Mouse (Mus musculus) ES-E14 (cell line): ENCODE measurements at regions not wholly inside any gene's neighbourhood (a gene's known extent, or its start where the extent isn't known, plus 50 kb on each side); places are given as distances from the start of the nearest gene placed in this dataset.

Experiments
- DNase-seq: peaks from one replicate; pipeline ENCODE4 v3.0.0-alpha.2; 2013; ENCODE audit warnings: low read depth, low spot score
- H3K27ac ChIP-seq: 2 replicates; pipeline ENCODE4 v1.5.1; 2012; ENCODE audit warnings: low read depth, mild to moderate bottlenecking, low read length, moderate library complexity, mixed read lengths; ENCODE audit not compliant: poor library complexity, insufficient read depth, severe bottlenecking
- H3K36me3 ChIP-seq: 2 replicates; pipeline ENCODE4 v1.6.1; 2012; ENCODE audit warnings: mild to moderate bottlenecking, low read length, moderate library complexity, mixed read lengths; ENCODE audit not compliant: control insufficient read depth, poor library complexity, insufficient read depth, severe bottlenecking
- H3K4me1 ChIP-seq, 2 experiments: fragments of 150-350 bp in 1 of 2; sonication (generic) in 1 of 2; 2 replicates each; pipeline ENCODE4 v1.6.1; 2012; ENCODE audit warnings: low read length in 2 of 2, mild to moderate bottlenecking in 1 of 2, mixed read lengths in 1 of 2; ENCODE audit not compliant: control insufficient read depth in 2 of 2, insufficient read depth in 2 of 2, poor library complexity in 1 of 2
- H3K4me3 ChIP-seq, 2 experiments: fragments of 150-350 bp in 1 of 2; sonication (generic) in 1 of 2; 2 replicates each; pipeline ENCODE4 v1.5.1; 2012; ENCODE audit warnings: low read length in 2 of 2, low read depth in 1 of 2, mild to moderate bottlenecking in 1 of 2, mixed read lengths in 1 of 2; ENCODE audit not compliant: insufficient read depth in 1 of 2, poor library complexity in 1 of 2, severe bottlenecking in 1 of 2
- H3K9ac ChIP-seq: 2 replicates; pipeline ENCODE4 v1.6.1; 2012; ENCODE audit warnings: low read depth, mild to moderate bottlenecking, low read length, mixed read lengths; ENCODE audit not compliant: poor library complexity, insufficient read depth, severe bottlenecking
- H3K9me3 ChIP-seq: fragments of 150-350 bp; sonication (generic); 2 replicates; pipeline ENCODE4 v1.6.1; 2012; ENCODE audit warnings: low read depth, mild to moderate bottlenecking, low read length; ENCODE audit not compliant: control insufficient read depth, insufficient read depth
- CHD2 ChIP-seq: IDR thresholded peaks from 2 replicates; pipeline ENCODE4 v1.6.1; 2014; ENCODE audit warnings: mild to moderate bottlenecking, low read depth, low read length, inconsistent platforms
- HCFC1 ChIP-seq: IDR thresholded peaks from 2 replicates; pipeline ENCODE4 v1.6.1; 2012; ENCODE audit warnings: low read length, inconsistent platforms, borderline replicate concordance; ENCODE audit not compliant: insufficient read depth
- MAFK ChIP-seq: IDR thresholded peaks from 2 replicates; pipeline ENCODE4 v1.6.1; 2014; ENCODE audit warnings: mild to moderate bottlenecking, low read depth, low read length, inconsistent platforms; ENCODE audit not compliant: insufficient read depth
- ZC3H11A ChIP-seq: IDR thresholded peaks from 2 replicates; pipeline ENCODE4 v1.6.1; 2012; ENCODE audit warnings: low read depth, mild to moderate bottlenecking, inconsistent platforms, low read length, borderline replicate concordance
- ZNF384 ChIP-seq: IDR thresholded peaks from 2 replicates; pipeline ENCODE4 v1.6.1; 2012; ENCODE audit warnings: low read depth, low read length, inconsistent platforms
- in situ Hi-C, 2 experiments: fragments of 600-800 bp; cut with MboI; formaldehyde crosslinking; loops; one replicate each; pipeline ENCODE4 v1.15.1; 2025; ENCODE audit warnings: low sequenced_read_pairs in 2 of 2, inconsistent platforms in 1 of 2; ENCODE audit not compliant: unreplicated experiment in 2 of 2

- H3K36me3 ChIP-seq: no peaks in the 10 kb centered on the region
- TF ChIP-seq MAFK (no peak), HCFC1 (no peak), CHD2 (no peak), ZC3H11A (no peak), ZNF384 (no peak)
- no peak for DNase-seq
- no peaks in the 10 kb centered on the region for H3K4me1 ChIP-seq
- no peak overlapping the region for H3K4me3 ChIP-seq
- H3K9me3 ChIP-seq: no peaks in the 10 kb centered on the region
- no peak overlapping the region for H3K27ac ChIP-seq
- H3K9ac ChIP-seq: no peak overlapping the region
- in situ Hi-C loops: no loop called here
These were observed 106.9 kb downstream of the Tex36 start for GRCm38 (mm10) chr7:133494982-133495550.

GRCm38 (mm10) chr7:133494256-133494981 is 107.5 kb downstream of the Tex36 start:
- DNase-seq: no peak
- no peak overlapping the region for H3K27ac ChIP-seq

DNA sequence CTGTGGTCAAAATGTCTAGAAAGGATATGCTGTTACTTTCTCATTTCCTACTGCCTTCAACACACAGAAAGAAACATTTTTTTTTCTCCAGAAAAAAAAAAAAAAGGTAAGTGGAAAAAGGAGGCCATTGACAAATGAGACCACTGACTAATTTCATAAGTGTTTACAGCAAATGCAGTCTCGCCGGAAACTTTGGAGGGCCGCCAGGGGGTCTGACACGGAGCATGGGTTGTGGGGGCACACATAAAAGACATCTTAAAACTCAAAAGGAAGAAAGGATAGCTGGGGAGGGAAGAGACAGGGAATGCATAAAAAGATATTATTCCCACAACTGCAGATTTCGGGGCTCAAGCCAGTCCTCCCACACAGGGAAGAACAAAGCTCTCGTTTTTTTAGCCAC is 109.3 kb downstream of the Tex36 start:
- H3K4me3 ChIP-seq: no peak overlapping the region
- in situ Hi-C loops: no loop called here
- no peak for TF ChIP-seq ZNF384
- no peak for TF ChIP-seq MAFK
- DNase-seq: no peak
- no peaks in the 10 kb centered on the region for H3K36me3 ChIP-seq
- H3K9ac ChIP-seq: no peak overlapping the region
- no peaks in the 10 kb centered on the region for H3K4me1 ChIP-seq
- H3K9me3 ChIP-seq: no peaks in the 10 kb centered on the region
- no peak overlapping the region for H3K27ac ChIP-seq

More at GRCm38 (mm10) chr7:133494256-133494981, 107.5 kb downstream of the Tex36 start:
- H3K4me3 ChIP-seq: no peak overlapping the region
- no peak for TF ChIP-seq HCFC1
- no peak for TF ChIP-seq ZNF384
- no peak for TF ChIP-seq MAFK
- no peak for TF ChIP-seq ZC3H11A
- TF ChIP-seq CHD2: no peak
- H3K9me3 ChIP-seq: no peaks in the 10 kb centered on the region
- no peak overlapping the region for H3K9ac ChIP-seq
- in situ Hi-C loops: no loop called here
- no peaks in the 10 kb centered on the region for H3K36me3 ChIP-seq
- H3K4me1 ChIP-seq: no peaks in the 10 kb centered on the region

GRCm38 (mm10) chr7:133487887-133488630 is 113.9 kb downstream of the Tex36 start:
- no peaks in the 10 kb centered on the region for H3K36me3 ChIP-seq
- in situ Hi-C loops: no loop called here
- H3K9ac ChIP-seq: no peak overlapping the region
- H3K4me1 ChIP-seq: no peaks in the 10 kb centered on the region
- H3K4me3 ChIP-seq: no peak overlapping the region
- H3K27ac ChIP-seq: no peak overlapping the region
- no peaks in the 10 kb centered on the region for H3K9me3 ChIP-seq
- no peak for DNase-seq
- TF ChIP-seq ZC3H11A (no peak), CHD2 (no peak), ZNF384 (no peak), HCFC1 (no peak), MAFK (no peak)
